Mouse (Mus musculus) thymus, adult 2 months (tissue): ENCODE data around the gene Zfp704. TPM values are rescaled to one million over a fixed set of nuclear protein-coding genes. Genes with fewer than 3 reads are reported as not detected.

Experiments
- DNase-seq: peaks from one replicate; pipeline ENCODE4 v3.0.0; 2021
- H3K27ac ChIP-seq: fragments of 200-500 bp; 2 replicates; pipeline ENCODE4 v1.5.1; 2012; ENCODE audit warnings: low read length, control low read depth; ENCODE audit not compliant: control insufficient read depth, insufficient read depth
- H3K27me3 ChIP-seq: fragments of 200-500 bp; 2 replicates; pipeline ENCODE4 v1.6.1; 2012; ENCODE audit warnings: mild to moderate bottlenecking, low read length, moderate library complexity, mixed read lengths; ENCODE audit not compliant: control insufficient read depth, insufficient read depth
- H3K36me3 ChIP-seq: fragments of 200-500 bp; 2 replicates; pipeline ENCODE4 v1.6.1; 2012; ENCODE audit warnings: mild to moderate bottlenecking, low read length, moderate library complexity; ENCODE audit not compliant: control insufficient read depth, insufficient read depth
- H3K4me1 ChIP-seq: fragments of 200-500 bp; replicated peaks from 2 replicates; pipeline ENCODE4 v1.6.1; 2012; ENCODE audit warnings: low read length; ENCODE audit not compliant: control insufficient read depth, insufficient read depth
- H3K4me3 ChIP-seq: fragments of 200-500 bp; 2 replicates; pipeline ENCODE4 v1.5.1; 2012; ENCODE audit warnings: mild to moderate bottlenecking, low read length, control low read depth, moderate library complexity; ENCODE audit not compliant: control insufficient read depth, insufficient read depth
- CTCF ChIP-seq: fragments of 200-500 bp; IDR thresholded peaks from 2 replicates; pipeline ENCODE4 v1.5.1; 2012; ENCODE audit warnings: mild to moderate bottlenecking, control low read depth, low read length, moderate library complexity, borderline replicate concordance; ENCODE audit not compliant: control insufficient read depth, poor library complexity, insufficient read depth; ENCODE audit errors: extremely low read depth
- POLR2A ChIP-seq: fragments of 200-500 bp; IDR thresholded peaks from 2 replicates; pipeline ENCODE4 v1.6.1; 2012; ENCODE audit warnings: mild to moderate bottlenecking, low read length, control low read depth, moderate library complexity; ENCODE audit not compliant: control insufficient read depth, poor library complexity, insufficient read depth; ENCODE audit errors: extremely low read depth
- WGBS: fragments of 180-500 bp; shearing (Covaris S2); methylation state at CpG from one replicate; pipeline ENCODE4 v1.1.7; 2018; 5-methylcytosine and 5-hydroxymethylcytosine counted together
- polyA plus RNA-seq: library from polyadenylated mRNA; depleted of rRNA; stranded (reverse); fragments of >200 nt; gene quantifications from 2 replicates; pipeline ENCODE4 v1.2.3, GENCODE M21; 2012

Zfp704 gene
- polyA plus RNA-seq, 1 experiment, result 7.4 TPM

GRCm38 (mm10) chr3:9600577-9600976, 9.3 kb downstream of the Zfp704 start:
- no peaks in the 10 kb centered on the region for H3K27me3 ChIP-seq
- H3K36me3 ChIP-seq, result no peaks in the 10 kb centered on the region
- no peak overlapping the region for H3K27ac ChIP-seq
- no peak for DNase-seq
- 74% methylated on average over 6 of the region's 6 CpGs for WGBS
- TF ChIP-seq CTCF, result no peak
- no peak for TF ChIP-seq POLR2A
- no peak overlapping the region for H3K4me3 ChIP-seq
- peaks cover 18% of the 10 kb centered on the region for H3K4me1 ChIP-seq

DNA sequence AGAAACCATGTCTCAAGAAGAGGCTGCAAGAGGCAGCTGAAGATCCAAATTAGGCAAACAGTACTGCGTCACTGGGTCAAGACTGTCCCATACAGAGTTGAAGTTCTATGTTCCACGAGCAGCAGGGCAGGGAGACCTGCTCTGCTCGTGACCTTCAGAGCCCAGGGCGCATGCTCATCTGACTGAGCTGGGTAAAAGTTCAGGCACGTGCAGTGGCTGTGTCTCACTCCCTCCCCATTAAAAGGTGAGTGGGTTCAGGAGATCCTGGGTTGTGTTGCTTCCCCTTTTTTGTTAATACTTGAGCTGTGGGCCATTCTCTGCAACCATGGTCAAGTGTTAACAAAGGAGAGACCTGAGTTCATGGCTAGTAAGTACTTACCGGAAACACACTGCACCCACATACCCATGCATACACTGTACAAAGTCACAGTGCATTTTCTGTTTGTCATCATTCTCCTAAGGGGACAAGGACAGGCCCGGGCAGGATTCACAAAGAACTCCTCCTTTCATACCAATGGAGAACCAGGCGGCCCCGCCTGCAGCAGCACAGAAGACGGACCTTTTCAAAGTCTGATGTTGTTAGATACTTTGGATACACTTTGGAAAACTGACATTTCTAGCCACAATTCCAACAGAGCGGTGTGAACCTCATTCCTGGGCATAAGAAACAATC, 10.0 kb downstream of the Zfp704 start:
- H3K27me3 ChIP-seq, result no peaks in the 10 kb centered on the region
- H3K36me3 ChIP-seq, result no peaks in the 10 kb centered on the region
- WGBS, result 80% methylated on average over 11 of the region's 11 CpGs
- no peak overlapping the region for H3K4me3 ChIP-seq
- no peak overlapping the region for H3K27ac ChIP-seq
- no peak for DNase-seq
- peaks cover 18% of the 10 kb centered on the region for H3K4me1 ChIP-seq
- TF ChIP-seq POLR2A (no peak), CTCF (no peak)

DNA sequence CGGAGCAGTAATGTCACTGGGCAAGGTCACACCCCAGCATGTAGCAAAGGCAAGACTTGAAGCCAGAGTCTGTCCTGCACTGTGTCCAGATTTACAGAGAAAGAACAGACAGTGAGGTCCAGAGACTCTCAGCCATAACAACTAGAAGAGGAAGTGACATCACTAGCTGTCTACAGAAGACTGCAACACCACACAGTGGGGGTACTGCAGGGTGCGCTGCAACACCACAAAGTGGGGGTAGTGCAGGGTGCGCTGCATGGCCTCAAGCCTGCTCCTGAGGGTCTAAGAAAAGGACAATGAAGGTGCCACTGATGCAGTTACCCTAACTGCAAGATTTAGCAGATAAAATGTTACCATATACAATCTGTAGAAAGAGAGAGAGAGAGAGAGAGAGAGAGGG, 11.8 kb downstream of the Zfp704 start:
- DNase-seq, result peak; percentile 38
- no peaks in the 10 kb centered on the region for H3K36me3 ChIP-seq
- H3K27me3 ChIP-seq, result no peaks in the 10 kb centered on the region
- TF ChIP-seq CTCF, result no peak
- no peak for TF ChIP-seq POLR2A
- 76% methylated on average over 3 of the region's 3 CpGs for WGBS
- H3K4me3 ChIP-seq, result no peak overlapping the region
- H3K4me1 ChIP-seq, result peaks cover 13% of the 10 kb centered on the region
- H3K27ac ChIP-seq, result no peak overlapping the region

GRCm38 (mm10) chr3:9594457-9594856, 15.4 kb downstream of the Zfp704 start:
- no peaks in the 10 kb centered on the region for H3K27me3 ChIP-seq
- H3K4me3 ChIP-seq, result no peak overlapping the region
- no peak overlapping the region for H3K27ac ChIP-seq
- H3K36me3 ChIP-seq, result no peaks in the 10 kb centered on the region
- no peak for TF ChIP-seq CTCF
- no peak for TF ChIP-seq POLR2A
- 29% methylated on average over 7 of the region's 7 CpGs for WGBS
- DNase-seq, result no peak
- peaks cover 13% of the 10 kb centered on the region for H3K4me1 ChIP-seq

DNA sequence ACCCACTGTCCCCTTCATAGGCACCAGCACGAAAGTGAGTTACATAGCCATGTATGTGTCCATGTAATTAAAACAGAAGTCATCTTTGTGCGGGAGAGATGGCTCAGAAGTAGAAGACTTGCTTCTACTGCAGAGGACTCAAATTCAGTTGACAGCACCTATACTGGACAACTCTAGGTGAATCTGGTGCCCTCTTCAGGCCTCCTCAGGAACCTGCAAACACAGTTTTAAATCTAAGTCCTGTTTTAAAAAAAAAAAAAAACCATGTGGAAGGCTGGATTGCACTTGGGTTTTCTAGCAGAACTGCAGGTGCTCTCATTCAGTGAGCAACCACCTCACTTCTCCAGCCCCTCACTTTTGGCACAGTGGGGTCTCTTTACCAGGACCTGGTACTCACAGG, 16.1 kb downstream of the Zfp704 start:
- 64% methylated on average over 2 of the region's 2 CpGs for WGBS
- H3K4me3 ChIP-seq, result no peak overlapping the region
- H3K27me3 ChIP-seq, result no peaks in the 10 kb centered on the region
- no peak overlapping the region for H3K27ac ChIP-seq
- H3K4me1 ChIP-seq, result peaks cover 13% of the 10 kb centered on the region
- DNase-seq, result peak; percentile 54
- H3K36me3 ChIP-seq, result no peaks in the 10 kb centered on the region
- TF ChIP-seq CTCF (no peak), POLR2A (no peak)

- no peak for DNase-seq
- Histone ChIP-seq H3K27ac (no peak overlapping the region), H3K27me3 (no peaks in the 10 kb centered on the region), H3K36me3 (no peaks in the 10 kb centered on the region), H3K4me3 (no peak overlapping the region), H3K4me1 (peaks cover 9% of the 10 kb centered on the region)
- WGBS, result 98% methylated on average over 8 of the region's 8 CpGs
- TF ChIP-seq POLR2A (no peak), CTCF (no peak)
Measured at GRCm38 (mm10) chr3:9591416-9592110, 18.3 kb downstream of the Zfp704 start.

DNA sequence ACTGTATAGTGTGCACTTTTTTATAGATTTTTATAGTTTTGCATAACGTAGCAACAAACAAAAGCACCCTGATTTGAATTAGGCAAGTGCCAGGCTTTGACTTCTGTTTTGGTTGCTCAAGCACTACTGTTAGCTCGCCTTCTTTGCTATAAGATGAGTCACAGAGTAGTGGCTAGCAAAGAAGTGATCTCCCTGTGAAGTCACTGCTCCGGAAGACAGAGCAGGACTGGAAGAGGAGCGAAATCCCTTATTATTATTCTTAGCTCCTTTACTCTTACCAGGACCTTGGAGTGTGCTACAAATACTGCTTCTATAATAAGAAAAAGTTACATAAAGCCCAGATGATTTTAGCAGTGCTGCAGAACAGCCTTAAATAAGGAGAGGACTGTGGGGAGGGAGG, 21.2 kb downstream of the Zfp704 start:
- DNase-seq, result no peak
- no peaks in the 10 kb centered on the region for H3K27me3 ChIP-seq
- 0 out of 2 replicates have a peak, but pooled peaks cover 2% of the 10 kb centered on the region for H3K4me1 ChIP-seq
- no peak for TF ChIP-seq POLR2A
- no peak for TF ChIP-seq CTCF
- 96% methylated on average over 4 of the region's 4 CpGs for WGBS
- no peak overlapping the region for H3K4me3 ChIP-seq
- no peak overlapping the region for H3K27ac ChIP-seq
- H3K36me3 ChIP-seq, result no peaks in the 10 kb centered on the region
